Mouse (Mus musculus) forebrain, embryonic 11.5 days (tissue): Measurements from ENCODE around the gene Ccdc88c. TPM values are rescaled to one million over a fixed set of nuclear protein-coding genes. Genes with fewer than 3 reads are reported as not detected.

Experiments
- ATAC-seq: fragments of 200-750 bp; cut with Nextera tagmentation; replicated peaks from 2 replicates; pipeline ENCODE4 v1.8.0; 2017; ENCODE audit warnings: moderate TSS enrichment; ENCODE audit not compliant: low FRiP score
- DNase-seq: peaks from one replicate; pipeline ENCODE4 v3.0.0-alpha.2; 2017; ENCODE audit warnings: low spot score
- H3K27ac ChIP-seq: fragments of 300-500 bp; sonication (generic); 2 replicates; pipeline ENCODE4 v1.5.1; 2014; ENCODE audit warnings: low read depth, low read length
- H3K27me3 ChIP-seq: fragments of 300-500 bp; sonication (generic); 2 replicates; pipeline ENCODE4 v1.6.1; 2014; ENCODE audit warnings: mild to moderate bottlenecking, low read length, mixed read lengths; ENCODE audit not compliant: control insufficient read depth, insufficient read depth
- H3K36me3 ChIP-seq: fragments of 300-500 bp; sonication (generic); 2 replicates; pipeline ENCODE4 v1.6.1; 2014; ENCODE audit warnings: mild to moderate bottlenecking, low read length, moderate library complexity, mixed read lengths; ENCODE audit not compliant: control insufficient read depth, insufficient read depth
- H3K4me1 ChIP-seq: fragments of 300-500 bp; sonication (generic); replicated peaks from 2 replicates; pipeline ENCODE4 v1.6.1; 2014; ENCODE audit warnings: low read length, mixed read lengths; ENCODE audit not compliant: control insufficient read depth, insufficient read depth
- H3K4me2 ChIP-seq: fragments of 300-500 bp; sonication (generic); 2 replicates; pipeline ENCODE4 v1.6.1; 2014; ENCODE audit warnings: low read depth, mild to moderate bottlenecking, low read length, moderate library complexity, mixed read lengths; ENCODE audit not compliant: severe bottlenecking
- H3K4me3 ChIP-seq: fragments of 300-500 bp; sonication (generic); 2 replicates; pipeline ENCODE4 v1.5.1; 2014; ENCODE audit warnings: low read depth, low read length
- H3K9ac ChIP-seq: fragments of 300-500 bp; sonication (generic); 2 replicates; pipeline ENCODE4 v1.6.1; 2014; ENCODE audit warnings: low read length
- H3K9me3 ChIP-seq: fragments of 300-500 bp; sonication (generic); 2 replicates; pipeline ENCODE4 v1.6.1; 2016; ENCODE audit warnings: low read length, mixed read lengths; ENCODE audit not compliant: control insufficient read depth
- WGBS: fragments of 180-500 bp; shearing (Covaris S2); extraction: QIAGEN DNeasy Blood & Tissue Kit; methylation state at CpG from one replicate; pipeline ENCODE4 v1.1.7; 2014; 5-methylcytosine and 5-hydroxymethylcytosine counted together
- polyA plus RNA-seq: library from polyadenylated mRNA; unstranded; fragments of >200 nt; fragmentation: Nextera tagmentation; extraction: Ambion mirVana; gene quantifications from 2 replicates; pipeline ENCODE4 v1.2.1, GENCODE M21; 2014

Gene Ccdc88c
- polyA plus RNA-seq, 1 experiment from 2014 or later, result 27.7 TPM

- 66% methylated on average over 9 of the region's 9 CpGs for WGBS
- Histone ChIP-seq H3K4me1 (peaks cover 27% of the 10 kb centered on the region; the same call in 1 of the 2 replicates), H3K9ac (no peak overlapping the region), H3K4me2 (no peak overlapping the region), H3K36me3 (peaks cover 10% of the 10 kb centered on the region), H3K9me3 (no peaks in the 10 kb centered on the region), H3K27me3 (no peaks in the 10 kb centered on the region), H3K27ac (no peak overlapping the region), H3K4me3 (no peak overlapping the region)
- DNase-seq, result peak; percentile 50
- ATAC-seq, result no peak
Observed at GRCm38 (mm10) chr12:101021484-101022226, 7.2 kb downstream of the Ccdc88c start.

DNA sequence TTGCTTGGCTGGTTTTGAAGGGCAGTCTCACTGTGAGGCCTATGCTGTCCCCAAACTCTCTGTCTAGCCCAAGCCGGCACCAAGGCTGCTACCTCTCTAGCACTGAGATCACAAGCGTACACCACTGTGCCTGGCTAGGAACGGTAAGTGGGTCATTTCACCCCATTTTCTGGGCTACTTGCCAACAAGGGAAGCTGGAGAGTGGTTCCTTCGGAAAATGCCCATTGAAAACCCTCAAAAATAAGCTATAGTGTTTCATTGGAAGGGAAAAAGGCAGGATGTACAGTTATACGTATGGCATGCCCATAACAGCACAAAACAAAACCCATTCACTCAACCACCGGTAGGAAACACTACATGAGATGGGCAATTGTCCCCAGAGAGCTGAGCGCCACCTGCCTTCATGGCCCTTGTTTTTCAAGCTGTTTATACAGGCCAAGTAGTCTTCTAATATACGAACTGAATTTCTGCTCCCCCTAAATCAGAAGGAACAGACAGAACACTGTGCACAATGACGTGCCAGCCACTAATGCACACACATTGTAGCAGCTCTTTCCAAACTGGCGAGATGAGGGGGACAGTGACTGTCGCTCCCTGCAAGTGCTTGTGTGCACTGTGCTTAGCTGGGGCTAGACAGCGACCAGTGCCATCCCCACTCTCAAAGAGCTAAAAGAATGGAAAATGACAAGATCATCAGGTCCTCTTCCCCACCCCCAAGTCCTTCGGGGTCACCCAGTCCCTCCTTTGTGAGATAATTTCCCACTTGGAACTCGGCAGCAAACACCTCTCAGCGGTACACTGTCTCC is 8.4 kb downstream of the Ccdc88c start:
- no peak for ATAC-seq
- no peak overlapping the region for H3K27ac ChIP-seq
- 89% methylated on average over 15 of the region's 15 CpGs for WGBS

GRCm38 (mm10) chr12:101019443-101019842 is 9.4 kb downstream of the Ccdc88c start:
- H3K36me3 ChIP-seq, result peaks cover 10% of the 10 kb centered on the region
- no peak overlapping the region for H3K27ac ChIP-seq
- 92% methylated on average over 7 of the region's 7 CpGs for WGBS
- DNase-seq (peak; percentile 51), ATAC-seq (no peak)
- H3K27me3 ChIP-seq, result no peaks in the 10 kb centered on the region
- no peak overlapping the region for H3K4me3 ChIP-seq
- peaks cover 27% of the 10 kb centered on the region; the same call in 1 of the 2 replicates for H3K4me1 ChIP-seq
- H3K9me3 ChIP-seq, result no peaks in the 10 kb centered on the region
- no peak overlapping the region for H3K4me2 ChIP-seq
- H3K9ac ChIP-seq, result no peak overlapping the region

More for the DNA sequence above, 8.4 kb downstream of the Ccdc88c start:
- Histone ChIP-seq H3K4me2 (no peak overlapping the region), H3K27me3 (no peaks in the 10 kb centered on the region), H3K4me3 (no peak overlapping the region), H3K4me1 (peaks cover 29% of the 10 kb centered on the region; the same call in 1 of the 2 replicates), H3K36me3 (peaks cover 10% of the 10 kb centered on the region), H3K9ac (no peak overlapping the region), H3K9me3 (no peaks in the 10 kb centered on the region)
- DNase-seq, result peak; percentile 44

DNA sequence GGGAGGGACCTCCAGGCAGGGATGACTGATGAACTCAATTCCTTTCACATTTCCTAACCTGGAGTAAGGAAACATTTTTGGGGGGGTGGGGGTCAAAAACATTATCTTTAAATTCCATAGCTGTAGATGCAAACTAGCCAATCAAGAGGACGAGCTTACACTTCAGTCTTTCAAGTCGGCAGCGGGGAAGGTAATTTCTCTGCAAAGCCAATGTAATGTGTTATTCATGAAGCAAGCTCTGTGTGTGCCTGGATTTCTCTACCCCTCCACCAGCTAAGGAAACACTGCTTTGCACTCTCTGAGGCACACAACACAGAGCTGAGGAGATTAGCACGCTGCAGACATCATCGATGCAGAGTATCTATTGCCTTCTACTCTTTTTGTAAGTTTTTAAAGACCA is 9.8 kb downstream of the Ccdc88c start:
- DNase-seq (peak; percentile 35), ATAC-seq (no peak)
- Histone ChIP-seq H3K4me1 (peaks cover 27% of the 10 kb centered on the region; the same call in 1 of the 2 replicates), H3K9ac (no peak overlapping the region), H3K4me2 (no peak overlapping the region), H3K36me3 (peaks cover 10% of the 10 kb centered on the region), H3K27me3 (no peaks in the 10 kb centered on the region), H3K9me3 (no peaks in the 10 kb centered on the region), H3K27ac (no peak overlapping the region), H3K4me3 (no peak overlapping the region)
- 61% methylated on average over 5 of the region's 5 CpGs for WGBS

GRCm38 (mm10) chr12:101017971-101018371 is 10.9 kb downstream of the Ccdc88c start:
- Histone ChIP-seq H3K27ac (peak overlapping the region; percentile 21; the same call in 1 of the 2 replicates), H3K36me3 (peaks cover 10% of the 10 kb centered on the region), H3K9ac (peak overlapping the region; percentile 39; the same call in 1 of the 2 replicates), H3K4me1 (peaks cover 30% of the 10 kb centered on the region; the same call in 1 of the 2 replicates), H3K4me2 (no peak overlapping the region), H3K4me3 (no peak overlapping the region), H3K9me3 (no peaks in the 10 kb centered on the region), H3K27me3 (no peaks in the 10 kb centered on the region)
- WGBS, result 21% methylated on average over 6 of the region's 6 CpGs
- ATAC-seq (no peak), DNase-seq (peak; percentile 54)

- H3K36me3 ChIP-seq, result peaks cover 7% of the 10 kb centered on the region
- H3K27me3 ChIP-seq, result no peaks in the 10 kb centered on the region
- no peaks in the 10 kb centered on the region for H3K9me3 ChIP-seq
- H3K4me1 ChIP-seq, result peaks cover 38% of the 10 kb centered on the region
- no peak overlapping the region for H3K4me2 ChIP-seq
- DNase-seq, result no peak
- WGBS, result 35% methylated on average over 5 of the region's 5 CpGs
- ATAC-seq, result no peak
- no peak overlapping the region for H3K9ac ChIP-seq
- no peak overlapping the region for H3K4me3 ChIP-seq
- peak overlapping the region; percentile 50; the same call in 1 of the 2 replicates for H3K27ac ChIP-seq
Observed at GRCm38 (mm10) chr12:101016412-101016928, 12.4 kb downstream of the Ccdc88c start.

DNA sequence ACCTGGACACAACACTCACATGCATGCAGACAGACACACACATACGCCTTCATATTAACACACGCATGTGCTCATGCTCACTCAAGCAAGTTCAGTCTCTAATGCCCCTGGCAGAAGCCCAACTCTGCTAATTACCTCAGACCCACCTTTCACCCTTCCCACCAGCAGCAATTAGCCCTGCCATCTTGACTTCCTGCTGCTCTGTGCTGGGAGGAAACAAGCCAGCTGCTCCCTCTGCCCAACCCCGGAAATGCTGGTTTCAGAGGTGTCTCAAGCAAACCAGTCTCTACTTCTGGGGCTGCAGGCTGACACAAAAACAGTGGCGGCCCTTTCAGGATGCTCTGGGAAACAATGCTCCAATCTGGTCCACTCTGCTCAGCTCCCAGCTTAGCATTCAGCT is 12.9 kb downstream of the Ccdc88c start:
- H3K4me3 ChIP-seq, result no peak overlapping the region
- peak; percentile 37 for ATAC-seq
- H3K9me3 ChIP-seq, result no peaks in the 10 kb centered on the region
- 50% methylated on average over 4 of the region's 4 CpGs for WGBS
- peaks cover 5% of the 10 kb centered on the region; the same call in 1 of the 2 replicates for H3K36me3 ChIP-seq
- peaks cover 38% of the 10 kb centered on the region for H3K4me1 ChIP-seq
- peak overlapping the region; percentile 6; the same call in 1 of the 2 replicates for H3K9ac ChIP-seq
- DNase-seq, result no peak
- H3K27ac ChIP-seq, result peak overlapping the region; percentile 50; the same call in 1 of the 2 replicates
- H3K4me2 ChIP-seq, result no peak overlapping the region
- no peaks in the 10 kb centered on the region for H3K27me3 ChIP-seq

- no peak for ATAC-seq
- Histone ChIP-seq H3K9me3 (no peaks in the 10 kb centered on the region), H3K4me3 (no peak overlapping the region), H3K36me3 (peaks cover 2% of the 10 kb centered on the region; the same call in 1 of the 2 replicates), H3K4me1 (peaks cover 38% of the 10 kb centered on the region), H3K9ac (no peak overlapping the region), H3K27me3 (no peaks in the 10 kb centered on the region), H3K4me2 (no peak overlapping the region), H3K27ac (no peak overlapping the region)
- WGBS, result 87% methylated on average over 11 of the region's 11 CpGs
- DNase-seq, result no peak
Observed at GRCm38 (mm10) chr12:101015165-101015560, 13.7 kb downstream of the Ccdc88c start.
